Mouse (Mus musculus) neural tube, embryonic 12.5 days (tissue): ENCODE data around the gene 1700021F07Rik. TPM values are rescaled to one million over a fixed set of nuclear protein-coding genes. Genes with fewer than 3 reads are reported as not detected.

ENCODE experiments used
- polyA plus RNA-seq: library from polyadenylated mRNA; unstranded; fragments of >200 nt; fragmentation: Nextera tagmentation; extraction: Ambion mirVana; gene quantifications from 2 replicates; pipeline ENCODE4 v1.2.1, GENCODE M21; 2016

1700021F07Rik gene
- polyA plus RNA-seq, 1 experiment from 2014 or later = not detected

Other genes starting within 250 kb of the 1700021F07Rik start
- 6.6 and 7.4 TPM in 2 replicates for gene Pmepa1, start 246.1 kb upstream of the 1700021F07Rik start, polyA plus RNA-seq
- not detected in 2 replicates for gene Ankrd60, start 55.8 kb downstream of the 1700021F07Rik start, polyA plus RNA-seq
- 51.2 and 54.7 TPM in 2 replicates for gene Rab22a, start 137.2 kb downstream of the 1700021F07Rik start, polyA plus RNA-seq
- not detected in 2 replicates for gene 1700010B08Rik, start 196.8 kb downstream of the 1700021F07Rik start, polyA plus RNA-seq
- 15.7 and 19.1 TPM in 2 replicates for gene Vapb, start 214.9 kb downstream of the 1700021F07Rik start, polyA plus RNA-seq